Mouse (Mus musculus): ENCODE measurements around the gene Jakmip3. TPM values are rescaled to one million over a fixed set of nuclear protein-coding genes. Genes with fewer than 3 reads are reported as not detected.

Jakmip3 gene
- polyA plus RNA-seq, 1 experiment = not detected

- Histone ChIP-seq H3K79me2 (ENCODE audit: control insufficient read depth, insufficient read depth) (no peaks in the 10 kb centered on the region), H3K36me3 (ENCODE audit: control insufficient read depth, insufficient read depth) (no peaks in the 10 kb centered on the region), H3K4me3 (ENCODE audit: insufficient read depth, poor library complexity, severe bottlenecking) (no peak overlapping the region), H3ac (ENCODE audit: control insufficient read depth, insufficient read length, low read depth) (no peak overlapping the region), H3K27me3 (ENCODE audit: control insufficient read depth, insufficient read depth, insufficient read length) (peaks cover 3% of the 10 kb centered on the region), H3K79me3 (ENCODE audit: low read depth) (no peaks in the 10 kb centered on the region)
- TF ChIP-seq CEBPB (IDR thresholded peaks at IDR 0.05; ENCODE audit: low read depth) (no peak), USF1 (IDR thresholded peaks at IDR 0.05; ENCODE audit: low read depth) (no peak), MYOD1 (IDR thresholded peaks at IDR 0.05; ENCODE audit: control insufficient read depth, insufficient read length, low read depth) (no peak), MAX (IDR thresholded peaks at IDR 0.05) (no peak), FOSL1 (IDR thresholded peaks at IDR 0.05; ENCODE audit: insufficient read depth, low read length, poor library complexity, severe bottlenecking) (no peak), CTCF (IDR thresholded peaks at IDR 0.05; ENCODE audit: control insufficient read depth, insufficient read depth, insufficient read length) (no peak), MYOG (IDR thresholded peaks at IDR 0.05; ENCODE audit: control insufficient read depth, extremely low read depth, insufficient read length) (no peak)
Measured at GRCm38 (mm10) chr7:138913616-138914015, 26.9 kb upstream of the Jakmip3 start.

GRCm38 (mm10) chr7:138919156-138919944 lies 21.2 kb upstream of the Jakmip3 start:
- TF ChIP-seq FOSL1 (IDR thresholded peaks at IDR 0.05; ENCODE audit: insufficient read depth, low read length, poor library complexity, severe bottlenecking) = no peak
- no peak for TF ChIP-seq CEBPB (IDR thresholded peaks at IDR 0.05; ENCODE audit: low read depth)
- TF ChIP-seq MYOD1 (IDR thresholded peaks at IDR 0.05; ENCODE audit: control insufficient read depth, insufficient read length, low read depth) = no peak
- no peak for TF ChIP-seq MAX (IDR thresholded peaks at IDR 0.05)
- TF ChIP-seq USF1 (IDR thresholded peaks at IDR 0.05; ENCODE audit: low read depth) = no peak
- no peak for TF ChIP-seq MYOG (IDR thresholded peaks at IDR 0.05; ENCODE audit: control insufficient read depth, extremely low read depth, insufficient read length)
- TF ChIP-seq CTCF (IDR thresholded peaks at IDR 0.05; ENCODE audit: control insufficient read depth, insufficient read depth, insufficient read length) = no peak
- H3K4me3 ChIP-seq (ENCODE audit: insufficient read depth, poor library complexity, severe bottlenecking) = peak overlapping the region; percentile 2
- peaks cover 3% of the 10 kb centered on the region for H3K27me3 ChIP-seq (ENCODE audit: control insufficient read depth, insufficient read depth, insufficient read length)
- no peaks in the 10 kb centered on the region for H3K79me2 ChIP-seq (ENCODE audit: control insufficient read depth, insufficient read depth)
- H3K36me3 ChIP-seq (ENCODE audit: control insufficient read depth, insufficient read depth) = no peaks in the 10 kb centered on the region
- no peaks in the 10 kb centered on the region for H3K79me3 ChIP-seq (ENCODE audit: low read depth)
- H3ac ChIP-seq (ENCODE audit: control insufficient read depth, insufficient read length, low read depth) = peak overlapping the region; percentile 46

- no peak for TF ChIP-seq FOSL1 (IDR thresholded peaks at IDR 0.05; ENCODE audit: insufficient read depth, low read length, poor library complexity, severe bottlenecking)
- no peak for TF ChIP-seq USF1 (IDR thresholded peaks at IDR 0.05; ENCODE audit: low read depth)
- TF ChIP-seq MYOG (IDR thresholded peaks at IDR 0.05; ENCODE audit: control insufficient read depth, extremely low read depth, insufficient read length) = no peak
- TF ChIP-seq CTCF (IDR thresholded peaks at IDR 0.05; ENCODE audit: control insufficient read depth, insufficient read depth, insufficient read length) = no peak
- TF ChIP-seq MAX (IDR thresholded peaks at IDR 0.05) = no peak
- no peak for TF ChIP-seq CEBPB (IDR thresholded peaks at IDR 0.05; ENCODE audit: low read depth)
- TF ChIP-seq MYOD1 (IDR thresholded peaks at IDR 0.05; ENCODE audit: control insufficient read depth, insufficient read length, low read depth) = no peak
- Histone ChIP-seq H3K36me3 (ENCODE audit: control insufficient read depth, insufficient read depth) (no peaks in the 10 kb centered on the region), H3K79me3 (ENCODE audit: low read depth) (no peaks in the 10 kb centered on the region), H3K4me3 (ENCODE audit: insufficient read depth, poor library complexity, severe bottlenecking) (no peak overlapping the region), H3K27me3 (ENCODE audit: control insufficient read depth, insufficient read depth, insufficient read length) (peaks cover 4% of the 10 kb centered on the region), H3ac (ENCODE audit: control insufficient read depth, insufficient read length, low read depth) (no peak overlapping the region), H3K79me2 (ENCODE audit: control insufficient read depth, insufficient read depth) (no peaks in the 10 kb centered on the region)
Measured at GRCm38 (mm10) chr7:138921611-138922010, 18.9 kb upstream of the Jakmip3 start.

- H3K79me3 ChIP-seq (ENCODE audit: low read depth) = no peaks in the 10 kb centered on the region
- TF ChIP-seq MYOD1 (IDR thresholded peaks at IDR 0.05; ENCODE audit: control insufficient read depth, insufficient read length, low read depth) (no peak), MAX (IDR thresholded peaks at IDR 0.05) (no peak), CEBPB (IDR thresholded peaks at IDR 0.05; ENCODE audit: low read depth) (no peak), CTCF (IDR thresholded peaks at IDR 0.05; ENCODE audit: control insufficient read depth, insufficient read depth, insufficient read length) (peak; percentile 7), USF1 (IDR thresholded peaks at IDR 0.05; ENCODE audit: low read depth) (no peak), MYOG (IDR thresholded peaks at IDR 0.05; ENCODE audit: control insufficient read depth, extremely low read depth, insufficient read length) (no peak)
- H3ac ChIP-seq (ENCODE audit: control insufficient read depth, insufficient read length, low read depth) = no peak overlapping the region
- H3K36me3 ChIP-seq (ENCODE audit: control insufficient read depth, insufficient read depth) = no peaks in the 10 kb centered on the region
- no peak overlapping the region for H3K4me3 ChIP-seq (ENCODE audit: insufficient read depth, poor library complexity, severe bottlenecking)
- peaks cover 4% of the 10 kb centered on the region for H3K27me3 ChIP-seq (ENCODE audit: control insufficient read depth, insufficient read depth, insufficient read length)
- no peaks in the 10 kb centered on the region for H3K79me2 ChIP-seq (ENCODE audit: control insufficient read depth, insufficient read depth)
Measured at GRCm38 (mm10) chr7:138923756-138924425, 16.6 kb upstream of the Jakmip3 start.

GRCm38 (mm10) chr7:138928456-138928855 lies 12.1 kb upstream of the Jakmip3 start:
- Histone ChIP-seq H3K79me3 (ENCODE audit: low read depth) (no peaks in the 10 kb centered on the region), H3K27me3 (ENCODE audit: control insufficient read depth, insufficient read depth, insufficient read length) (peaks cover 4% of the 10 kb centered on the region), H3K79me2 (ENCODE audit: control insufficient read depth, insufficient read depth) (no peaks in the 10 kb centered on the region), H3K4me3 (ENCODE audit: insufficient read depth, poor library complexity, severe bottlenecking) (no peak overlapping the region), H3ac (ENCODE audit: control insufficient read depth, insufficient read length, low read depth) (no peak overlapping the region), H3K36me3 (ENCODE audit: control insufficient read depth, insufficient read depth) (no peaks in the 10 kb centered on the region)
- TF ChIP-seq MYOG (IDR thresholded peaks at IDR 0.05; ENCODE audit: control insufficient read depth, extremely low read depth, insufficient read length) (no peak), CTCF (IDR thresholded peaks at IDR 0.05; ENCODE audit: control insufficient read depth, insufficient read depth, insufficient read length) (no peak), CEBPB (IDR thresholded peaks at IDR 0.05; ENCODE audit: low read depth) (no peak), FOSL1 (IDR thresholded peaks at IDR 0.05; ENCODE audit: insufficient read depth, low read length, poor library complexity, severe bottlenecking) (no peak), MYOD1 (IDR thresholded peaks at IDR 0.05; ENCODE audit: control insufficient read depth, insufficient read length, low read depth) (no peak), MAX (IDR thresholded peaks at IDR 0.05) (no peak), USF1 (IDR thresholded peaks at IDR 0.05; ENCODE audit: low read depth) (no peak)
